Mouse (Mus musculus) granulocyte monocyte progenitor cell, adult 5-6 weeks (primary cell): Measurements from ENCODE around the gene Saal1. TPM values are rescaled to one million over a fixed set of nuclear protein-coding genes. Genes with fewer than 3 reads are reported as not detected.
"Not testable (repeated sequence)": the region's sequence is repeated elsewhere in the genome, so short reads cannot be mapped to it uniquely, and the experiment has no call there.

Source experiments
- ATAC-seq: replicated peaks from 2 replicates; pipeline ENCODE4 v1.8.0; 2016; ENCODE audit warnings: mild to moderate bottlenecking, moderate TSS enrichment, inconsistent platforms; ENCODE audit not compliant: poor library complexity, severe bottlenecking
- total RNA-seq, 2 experiments: library from RNA; stranded (forward) in 1 of 2; stranded (reverse) in 1 of 2; fragments of 200-712, 200-1000 nt in 1 of 2; fragments of >200 nt in 1 of 2; fragmentation: Nextera tagmentation in 1 of 2; gene quantifications; 2 replicates each; pipeline ENCODE4 v1.2.3; 2014 to 2017

Gene Saal1
- total RNA-seq (2014; fragmentation: Nextera tagmentation): 23.5 and 23.9 TPM in 2 replicates
- 14.9 and 18.1 TPM in 2 replicates for total RNA-seq (2017)

DNA sequence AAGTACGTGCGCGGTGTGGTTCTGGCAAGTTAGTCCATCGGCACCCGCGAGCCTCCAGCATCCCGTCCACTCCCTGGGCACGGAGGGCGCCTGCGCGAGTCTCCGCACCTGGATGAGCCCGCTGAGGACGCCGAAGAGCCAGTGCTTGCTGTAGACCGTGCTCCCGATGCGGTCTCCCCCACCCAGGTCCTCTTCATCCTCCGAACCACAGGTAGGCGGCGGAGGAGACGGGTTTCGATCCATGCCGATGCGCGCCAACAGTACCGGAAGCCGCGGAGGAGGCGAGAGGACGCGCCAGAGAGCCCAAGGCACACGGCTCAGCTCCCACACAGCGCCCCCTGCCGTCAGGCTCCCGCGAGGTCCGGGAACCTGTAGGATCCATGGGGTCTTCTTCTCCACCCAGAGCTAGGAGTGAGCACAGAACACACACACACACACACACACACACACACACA, at the start of gene Saal1:
Saal1 (minus strand) TSS at position 291 of the 455 bp plus-strand sequence.
- ATAC-seq: peak; percentile 91

DNA sequence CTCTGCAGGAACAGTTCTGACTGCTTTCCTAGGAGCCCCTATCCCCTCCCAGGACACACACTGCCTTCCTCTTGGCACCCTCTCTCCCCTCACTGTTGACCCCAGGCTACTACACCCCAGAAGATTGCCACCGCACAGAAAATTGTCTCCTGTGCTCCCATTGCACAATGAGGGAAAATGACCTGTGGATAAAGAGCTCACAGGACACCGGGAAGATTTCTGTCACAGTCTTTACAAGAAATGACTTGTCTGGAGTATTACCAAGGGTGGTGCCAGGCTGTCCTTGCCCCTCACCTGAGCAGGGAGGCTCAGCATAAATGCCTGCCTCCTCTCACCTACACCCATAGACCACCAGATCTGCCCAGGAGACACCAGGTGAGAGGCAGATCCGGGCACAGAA, 41.0 kb upstream of the Saal1 start, which contains the start of gene Saa2:
Saa2 (plus strand) TSS at position 301 of the 400 bp plus-strand sequence.
- no peak for ATAC-seq

GRCm38 (mm10) chr7:46748459-46748858, 38.0 kb upstream of the Saal1 start:
- ATAC-seq: no peak

DNA sequence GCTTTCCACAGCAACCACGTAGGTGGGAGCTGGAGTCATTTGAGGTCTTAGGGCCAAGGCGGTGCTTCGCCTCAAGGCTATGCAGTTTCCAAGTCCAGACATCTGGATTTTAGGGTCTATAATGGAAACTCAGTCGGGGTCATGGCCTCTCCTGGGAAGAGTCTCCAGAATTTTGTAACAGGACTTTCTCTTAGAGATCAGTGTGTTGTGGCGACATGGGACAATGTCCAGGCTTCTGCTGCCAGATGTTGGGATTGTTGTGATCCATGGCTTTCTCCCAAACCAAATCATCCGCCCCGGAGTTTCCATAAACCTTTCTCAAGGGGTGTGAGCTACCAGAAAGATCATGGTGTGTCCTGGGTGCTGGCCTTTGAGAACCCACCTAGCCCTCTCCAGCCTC, 35.9 kb upstream of the Saal1 start:
- no peak for ATAC-seq

DNA sequence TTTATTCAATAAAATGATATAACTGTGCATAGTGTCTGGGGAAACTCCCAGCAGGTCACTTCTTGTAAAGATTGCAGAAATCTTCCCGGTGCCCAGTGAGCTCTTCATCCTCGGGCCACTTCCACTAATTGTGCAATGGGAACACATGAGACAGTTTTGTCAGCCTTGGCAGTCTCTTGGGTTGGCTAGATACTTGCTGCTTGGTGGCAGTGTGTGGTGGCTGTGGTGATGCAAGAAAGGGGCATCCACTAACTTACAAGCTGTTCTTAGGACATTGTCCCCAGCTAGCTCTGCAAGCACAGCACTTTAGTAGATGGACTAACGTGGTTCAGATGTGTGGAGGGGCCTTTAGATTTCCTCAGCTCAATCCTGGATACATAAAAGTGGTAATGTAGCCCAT, 35.3 kb upstream of the Saal1 start:
- peak; percentile 95 for ATAC-seq

DNA sequence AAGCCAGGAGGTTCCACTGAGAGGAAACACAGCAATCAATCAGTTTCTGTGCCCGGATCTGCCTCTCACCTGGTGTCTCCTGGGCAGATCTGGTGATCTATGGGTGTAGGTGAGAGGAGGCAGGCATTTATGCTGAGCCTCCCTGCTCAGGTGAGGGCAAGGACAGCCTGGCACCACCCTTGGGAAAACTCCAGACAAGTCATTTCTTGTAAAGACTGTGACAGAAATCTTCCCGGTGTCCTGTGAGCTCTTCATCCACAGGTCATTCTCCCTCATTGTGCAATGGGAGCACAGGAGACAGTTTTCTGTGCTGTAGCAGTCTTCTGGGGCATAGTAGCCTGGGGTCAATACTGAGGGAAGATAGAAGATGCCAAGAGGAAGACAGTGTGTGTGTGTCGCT, 32.4 kb upstream of the Saal1 start, which contains the start of gene Saa1:
Saa1 (minus strand) TSS at position 101 of the 400 bp plus-strand sequence.
- ATAC-seq: not testable (repeated sequence)

- ATAC-seq: not testable (repeated sequence)
These were observed 29.6 kb upstream of the Saal1 start for GRCm38 (mm10) chr7:46740041-46740440.

DNA sequence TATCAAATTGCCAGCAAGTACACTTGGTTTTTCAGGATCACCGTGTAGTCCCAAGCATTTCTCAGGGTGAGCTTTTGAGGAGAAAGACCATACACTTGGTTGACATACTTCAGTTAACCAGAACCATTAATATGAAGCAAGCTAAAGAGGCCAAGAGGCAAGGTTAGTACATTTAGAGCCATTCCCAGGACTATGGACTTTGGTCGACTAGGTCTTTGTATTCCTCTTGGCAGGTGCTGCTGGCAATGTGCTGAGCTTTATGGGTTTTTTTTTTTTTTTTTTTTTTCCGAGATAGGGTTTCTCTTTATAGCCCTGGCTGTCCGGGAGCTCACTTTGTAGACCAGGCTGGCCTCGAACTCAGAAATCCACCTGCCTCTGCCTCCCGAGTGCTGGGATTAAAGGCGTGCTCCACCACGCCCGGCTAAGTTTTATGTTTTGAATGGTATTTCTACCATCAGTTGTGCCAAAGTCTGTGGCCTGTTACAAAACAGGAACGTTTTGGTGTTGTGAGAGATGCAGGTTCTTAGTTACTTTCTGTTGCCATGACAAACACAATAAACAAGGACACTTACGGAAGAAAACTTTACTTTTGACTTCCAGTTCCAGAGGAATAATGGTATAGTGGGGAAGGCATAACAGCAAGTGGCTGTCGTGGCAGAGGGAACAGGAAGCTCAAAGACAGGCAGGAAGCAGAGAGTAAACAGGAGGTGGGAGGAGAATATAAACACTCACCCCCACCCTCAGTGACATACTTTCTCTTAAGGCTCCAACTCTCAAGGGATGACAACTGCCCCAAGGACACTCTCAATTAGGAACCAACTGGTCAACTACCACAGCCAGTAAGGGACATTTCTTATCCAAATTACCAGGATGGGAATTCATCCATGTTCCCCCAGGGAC, 28.3 kb upstream of the Saal1 start:
- ATAC-seq: 0 out of 2 replicates have a peak, but pooled peaks have one; percentile 14

GRCm38 (mm10) chr7:46734983-46735382, 24.5 kb upstream of the Saal1 start:
- peak; percentile 65 for ATAC-seq

DNA sequence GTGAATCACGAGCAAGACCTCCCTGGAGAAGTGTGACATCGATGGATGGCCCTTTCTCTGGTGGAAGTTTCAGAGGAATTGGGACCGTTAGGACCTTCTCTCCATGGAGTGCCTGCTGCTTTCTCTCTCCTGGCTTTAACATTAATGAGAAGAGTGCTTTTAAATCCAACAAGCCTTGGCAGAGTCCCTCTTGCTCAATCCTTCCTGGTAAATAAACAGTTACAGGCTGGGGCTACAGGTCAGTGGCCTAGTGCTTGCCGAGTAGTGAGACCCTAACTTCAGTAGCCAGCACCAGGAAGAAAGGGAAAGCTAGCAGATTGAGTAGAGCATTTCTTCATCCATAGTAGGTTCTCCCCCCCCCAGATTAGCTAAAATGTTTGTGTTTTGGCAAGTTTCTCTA, 22.0 kb upstream of the Saal1 start, which contains the start of gene Saa4:
Saa4 (minus strand) TSS at position 146 of the 400 bp plus-strand sequence.
- ATAC-seq: no peak

- ATAC-seq: no peak
These were observed 17.1 kb upstream of the Saal1 start for GRCm38 (mm10) chr7:46727584-46727983.

DNA sequence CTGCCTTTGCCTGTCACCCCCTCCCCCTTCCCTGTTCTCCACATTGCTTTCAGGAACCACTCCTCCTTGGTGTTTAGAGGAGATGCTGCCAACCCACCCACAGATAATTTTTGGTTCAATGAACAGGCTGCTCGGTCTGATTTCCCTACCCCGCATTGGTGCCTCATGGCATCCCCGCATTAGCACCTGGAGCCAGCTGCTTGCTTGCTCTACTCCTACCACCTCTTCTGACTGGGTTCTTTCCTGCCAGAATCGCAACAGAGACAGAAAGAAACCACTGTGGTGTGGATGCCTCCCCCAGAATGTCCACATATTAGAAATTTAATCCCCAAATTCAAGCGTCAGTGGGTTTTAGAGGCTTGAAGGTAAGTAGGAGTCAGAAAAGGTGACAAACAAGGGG, 13.9 kb upstream of the Saal1 start:
- no peak for ATAC-seq

DNA sequence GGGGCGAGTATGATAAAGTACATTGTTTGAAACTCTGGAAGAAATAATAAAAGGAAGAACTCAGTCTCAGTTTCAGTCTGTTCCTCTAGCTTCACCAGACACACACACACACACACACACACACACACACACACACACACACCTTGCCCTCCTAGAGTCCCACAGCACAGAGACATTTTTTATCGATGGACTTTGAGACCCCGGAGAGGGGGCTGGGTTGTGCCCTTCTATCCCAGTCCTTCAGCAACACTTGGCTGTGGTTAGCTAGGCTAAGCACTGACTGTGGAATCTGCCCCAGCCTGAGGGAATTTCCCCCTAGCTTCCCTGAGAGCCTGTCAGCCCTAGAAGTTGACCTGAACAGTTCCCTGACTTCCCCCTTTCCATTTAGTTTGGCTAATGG, 13.4 kb upstream of the Saal1 start:
- no peak for ATAC-seq

DNA sequence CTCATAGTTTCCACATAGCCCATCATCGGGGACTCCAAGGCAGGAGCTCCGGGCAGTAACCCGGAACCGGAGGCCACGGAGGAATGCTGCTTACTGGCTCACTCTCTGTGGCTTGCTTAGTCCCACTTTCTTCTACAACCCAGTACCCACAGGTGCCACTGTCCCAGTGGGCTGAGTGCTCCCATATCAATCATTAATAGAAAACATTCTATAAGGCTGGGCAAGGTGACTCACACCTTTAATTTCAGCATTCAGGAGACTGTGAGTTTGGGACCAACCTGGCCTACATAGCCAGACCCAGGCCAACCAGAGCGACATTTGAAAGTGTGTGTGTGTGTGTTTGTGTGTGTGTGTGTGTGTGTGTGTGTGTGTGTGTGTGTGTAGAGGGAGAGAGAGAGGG, 12.9 kb upstream of the Saal1 start:
- no peak for ATAC-seq

DNA sequence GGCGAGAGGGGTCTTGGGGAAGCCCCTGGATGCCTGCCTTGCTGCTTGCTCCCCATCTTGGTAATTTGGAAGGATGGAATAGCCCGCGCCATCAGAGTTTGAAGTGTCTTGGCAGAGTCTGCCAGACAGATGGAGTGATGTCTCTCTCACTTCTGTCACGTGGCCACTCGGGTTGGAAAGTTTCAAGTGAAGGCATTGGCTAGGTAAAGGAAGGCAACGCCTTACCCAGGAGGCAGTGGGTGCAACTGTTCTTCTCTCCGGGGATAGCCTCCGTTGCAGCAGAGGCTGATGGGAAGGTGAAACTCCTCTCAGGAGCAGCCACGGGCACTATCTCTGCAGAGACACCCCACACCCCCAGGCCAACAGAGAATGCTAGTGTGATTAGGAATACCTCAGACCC, 10.0 kb upstream of the Saal1 start:
- no peak for ATAC-seq

GRCm38 (mm10) chr7:46719526-46719925, 9.0 kb upstream of the Saal1 start:
- 0 out of 2 replicates have a peak, but pooled peaks have one; percentile 20 for ATAC-seq

DNA sequence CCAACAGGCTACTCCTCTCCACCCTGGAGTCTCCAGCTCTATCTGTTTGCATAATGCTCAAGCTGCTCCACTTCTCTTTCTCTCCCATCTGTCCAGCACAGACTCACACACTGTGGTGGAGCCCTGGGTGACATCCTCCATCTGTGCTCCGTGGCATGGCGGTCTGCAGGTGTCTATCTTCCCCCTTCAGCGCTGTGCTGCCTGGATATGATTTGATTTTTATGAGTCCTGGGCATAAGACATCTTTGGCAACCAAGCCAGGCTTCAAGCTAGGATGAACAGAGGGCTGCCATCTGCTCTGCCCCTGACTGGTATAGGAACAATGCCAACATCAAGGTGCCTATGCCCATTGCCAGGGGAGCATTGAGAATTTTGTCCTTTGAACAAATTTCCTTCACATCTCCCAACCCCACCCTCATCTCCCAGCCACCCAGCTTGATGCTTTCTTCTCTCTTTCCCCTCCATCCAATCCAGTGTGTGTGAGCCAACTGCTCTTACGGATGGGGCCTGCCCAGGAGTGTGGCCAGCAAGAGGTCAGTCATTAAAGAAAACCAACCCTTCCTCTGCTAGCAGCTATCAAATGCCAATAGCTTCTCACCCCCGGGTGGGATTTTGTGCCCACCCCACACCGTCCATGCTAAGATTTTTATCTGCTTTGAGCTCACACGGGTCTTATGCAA, 8.3 kb upstream of the Saal1 start:
- ATAC-seq: no peak

DNA sequence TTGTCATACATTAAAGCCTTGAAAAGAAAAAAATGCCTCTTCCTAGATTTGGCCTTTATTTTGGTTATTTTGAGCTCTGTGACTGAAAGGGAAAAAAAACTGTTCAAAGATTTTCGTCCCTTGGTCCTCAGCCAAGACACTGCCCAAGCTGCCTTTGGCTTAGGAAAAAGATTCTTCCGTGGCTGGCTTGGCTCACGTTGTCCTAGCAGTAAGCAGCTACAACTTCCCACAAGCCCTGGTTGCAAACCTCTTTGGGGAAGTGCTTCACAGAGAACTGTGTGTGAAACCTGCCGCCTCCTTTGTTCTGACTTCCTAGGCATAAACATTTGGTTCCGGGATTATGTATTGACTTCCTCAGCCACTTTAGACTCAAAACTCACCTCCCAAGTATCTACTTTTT, 6.4 kb upstream of the Saal1 start:
- ATAC-seq: peak; percentile 65

DNA sequence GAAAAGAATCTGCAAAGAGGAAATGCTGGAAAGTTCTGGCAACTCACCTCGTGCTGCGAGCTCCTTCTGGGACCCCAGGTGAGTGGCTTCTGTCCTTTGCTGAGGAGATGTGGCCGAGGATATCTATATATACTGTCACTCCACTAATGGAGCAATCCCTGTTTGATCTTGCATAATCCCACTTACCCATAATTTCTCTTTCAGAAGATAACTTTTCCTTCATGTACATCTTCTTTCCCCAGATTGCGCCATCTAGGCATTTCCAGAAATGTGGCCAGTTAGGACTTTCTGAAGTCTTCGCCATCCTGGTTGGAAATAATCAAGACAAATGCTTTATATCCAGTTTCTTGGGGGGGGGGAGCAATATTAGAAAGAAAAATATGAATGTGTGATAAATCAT, 5.1 kb upstream of the Saal1 start, which contains the start of gene Saa3:
Saa3 (minus strand) TSS at position 101 of the 400 bp plus-strand sequence.
- no peak for ATAC-seq

DNA sequence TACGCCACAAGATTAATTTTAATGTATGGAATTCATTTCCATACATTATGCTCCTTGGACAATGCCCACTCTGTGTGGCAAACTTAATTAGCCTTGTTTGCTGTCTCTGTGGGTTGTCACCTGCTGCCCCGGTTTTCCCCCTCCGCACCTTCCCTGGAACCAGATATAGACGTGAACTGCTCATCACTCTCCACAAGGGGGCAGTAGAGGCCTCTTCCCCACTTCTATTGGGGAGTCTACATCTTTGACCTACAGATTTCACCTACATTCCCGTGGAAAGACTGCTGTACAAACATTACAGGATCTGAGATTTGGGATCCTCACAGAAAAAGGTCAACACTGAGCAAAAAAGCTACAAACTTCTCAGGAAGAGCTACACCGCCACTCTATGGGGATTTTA, 4.0 kb upstream of the Saal1 start:
- peak; percentile 29; the same call in 1 of the 2 replicates for ATAC-seq

- ATAC-seq: peak; percentile 70
These were observed 1.8 kb upstream of the Saal1 start for GRCm38 (mm10) chr7:46712250-46712649.
